Mouse (Mus musculus) erythroblast, embryonic 14.5 days (primary cell): Measurements from ENCODE around the gene Epha8.

Source experiments
- GATA1 ChIP-seq: IDR thresholded peaks from 2 replicates; pipeline ENCODE4 v1.6.1; 2012; ENCODE audit warnings: low read length, inconsistent platforms, mixed read lengths
- TAL1 ChIP-seq: IDR thresholded peaks from 3 replicates; pipeline ENCODE4 v1.6.1; 2012; ENCODE audit warnings: low read length, inconsistent platforms, mixed read lengths

DNA sequence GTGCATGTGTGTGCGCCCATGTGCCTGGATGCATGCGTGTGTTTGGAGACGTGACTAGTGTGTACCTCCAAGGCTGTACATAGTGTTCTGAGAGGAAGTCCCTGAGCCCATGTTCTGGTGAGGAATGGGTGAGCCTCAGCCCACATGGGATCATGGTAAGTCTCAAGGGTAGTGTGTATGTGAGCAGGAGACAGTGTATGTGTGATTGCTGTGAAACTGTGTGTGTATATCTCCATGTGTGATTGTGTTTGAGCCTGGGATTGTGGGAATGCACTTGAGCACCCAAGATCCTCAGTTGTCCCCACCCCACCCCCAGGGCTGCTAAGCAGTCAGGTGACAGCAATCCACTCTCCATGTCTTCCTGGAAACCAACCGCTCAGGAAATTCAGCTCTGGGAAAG is 61.8 kb downstream of the Epha8 start:
- no peak for TF ChIP-seq TAL1
- no peak for TF ChIP-seq GATA1
